ENCODE assay signal across 9 mouse cellular contexts in the genomic region with DNA sequence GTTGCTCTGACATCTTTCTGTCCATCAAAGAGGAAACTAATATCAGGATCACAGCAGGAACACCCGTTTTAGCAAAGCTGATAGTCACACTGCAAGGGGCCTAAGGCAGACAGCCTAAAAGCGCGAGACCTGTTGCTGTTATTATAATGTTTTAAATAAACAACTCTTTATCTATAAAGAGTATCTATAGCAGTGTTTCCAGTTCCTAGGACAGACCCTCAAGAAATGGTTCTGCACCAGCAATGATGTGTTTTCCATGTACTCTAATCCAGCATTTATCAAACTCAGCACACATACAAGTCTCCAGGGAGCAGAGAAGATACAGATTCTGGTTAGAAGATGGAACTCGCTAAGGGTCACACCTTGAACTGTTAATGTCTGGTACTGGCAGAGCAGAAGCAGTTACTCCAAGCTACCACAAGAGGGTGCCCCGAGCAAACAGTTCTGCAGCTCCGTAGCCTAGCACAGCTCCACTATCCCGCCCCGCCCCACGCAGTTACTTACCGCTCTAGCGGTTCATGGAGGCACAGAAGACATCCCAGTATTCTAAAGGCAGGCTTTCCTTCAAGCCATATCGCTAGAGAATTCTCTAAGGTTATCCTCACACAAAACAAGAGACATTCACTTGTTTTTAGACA.
DNase-seq lines count a peak whose midpoint lies in the region; ATAC-seq lines count a peak whose summit lies in the region.
"Had no signal": no experiment of that assay in that cellular context is flagged by ENCODE, and none has a peak within 500 bp of the region (broad histone marks: within the 10 kb centered on the region; RNA-seq: fewer than 3 reads in every experiment).

No protein-coding gene starts in this region.

- peak; percentile 90 for DNase-seq in ES-CJ7 (ENCODE audit: low read depth, low spot score)
- DNase-seq in cerebellum, adult 11-12 months: peak; percentile 70
- peak; percentile 87 for DNase-seq in heart, postnatal 4 days
- DNase-seq in layer of hippocampus, adult 18-20 months (ENCODE audit: low spot score in 2 of 2): peak; percentile 72 to 91
- DNase-seq in ovary, postnatal 14 days (ENCODE audit: low spot score): peak; percentile 67
- DNase-seq in thymus, postnatal 10 days (ENCODE audit: low spot score in 2 of 2): peak; percentile 25 to 76

- 17% methylated on average over 12 of the region's 12 CpGs for WGBS in forebrain, embryonic 15.5 days
- WGBS in lung, embryonic 15.5 days: 12% methylated on average over 12 of the region's 12 CpGs

- H3K27me3 ChIP-seq in forebrain, embryonic 15.5 days: no peaks in the 10 kb centered on the region
- H3K27me3 ChIP-seq in lung, embryonic 15.5 days: no peaks in the 10 kb centered on the region

- no peak overlapping the region for H3K9ac ChIP-seq in forebrain, embryonic 15.5 days (replicated peaks)
- no peak overlapping the region for H3K9ac ChIP-seq in lung, embryonic 15.5 days

- no peaks in the 10 kb centered on the region for H3K4me1 ChIP-seq in forebrain, embryonic 15.5 days
- no peaks in the 10 kb centered on the region for H3K4me1 ChIP-seq in lung, embryonic 15.5 days

- H3K9me3 ChIP-seq in forebrain, embryonic 15.5 days: no peaks in the 10 kb centered on the region
- H3K9me3 ChIP-seq in lung, embryonic 15.5 days: no peaks in the 10 kb centered on the region

- no peak overlapping the region for H3K27ac ChIP-seq in forebrain, embryonic 15.5 days (replicated peaks)
- H3K27ac ChIP-seq in lung, embryonic 15.5 days: no peak overlapping the region
- H3K27ac ChIP-seq: macrophage had no signal

- H3K4me3 ChIP-seq in forebrain, embryonic 15.5 days: no peak overlapping the region
- H3K4me3 ChIP-seq in lung, embryonic 15.5 days: no peak overlapping the region

- no peaks in the 10 kb centered on the region for H3K36me3 ChIP-seq in forebrain, embryonic 15.5 days
- H3K36me3 ChIP-seq in lung, embryonic 15.5 days: no peaks in the 10 kb centered on the region

- no peak overlapping the region for H3K4me2 ChIP-seq in forebrain, embryonic 15.5 days (replicated peaks)
- no peak overlapping the region for H3K4me2 ChIP-seq in lung, embryonic 15.5 days

- peak; percentile 96 for ATAC-seq in forebrain, embryonic 15.5 days (replicated peaks)
- peak; percentile 82 for ATAC-seq in lung, embryonic 15.5 days (ENCODE audit: borderline replicate concordance, extremely low read depth, low FRiP score, low TSS enrichment)
